Mouse (Mus musculus): Measurements from ENCODE around the gene Runx3. TPM values are rescaled to one million over a fixed set of nuclear protein-coding genes. Genes with fewer than 3 reads are reported as not detected.

Gene Runx3
- polyA plus RNA-seq, 1 experiment from 2014 or later: 0.17 TPM

DNA sequence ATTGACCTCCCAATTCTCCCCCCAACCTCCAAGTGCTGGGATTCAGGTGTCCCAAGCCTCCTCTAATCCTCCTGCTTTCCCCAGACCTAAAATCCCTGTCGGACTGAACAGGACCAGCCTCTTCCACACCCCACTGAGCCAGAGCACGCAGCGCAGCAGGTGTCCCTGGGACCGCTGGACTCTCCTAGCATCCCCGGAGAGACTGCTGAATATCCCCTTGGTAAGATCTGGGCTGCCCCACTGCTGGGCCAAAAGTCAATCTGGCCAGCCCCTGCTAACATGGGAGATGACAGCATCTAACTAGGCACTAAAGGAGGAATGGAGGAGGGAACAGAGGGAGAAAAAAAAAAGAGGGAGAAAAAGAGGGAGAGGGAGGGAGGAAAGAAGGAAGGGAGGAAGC is 84.8 kb downstream of the Runx3 start:
- no peak for ATAC-seq
- 36% methylated on average over 5 of the region's 5 CpGs for WGBS

GRCm38 (mm10) chr4:135205711-135206600 is 85.5 kb downstream of the Runx3 start:
- Histone ChIP-seq H3K9ac (ENCODE audit: low read depth, low read length) (no peak overlapping the region), H3K9me3 (ENCODE audit: control insufficient read depth) (0 out of 2 replicates have a peak, but pooled peaks cover 7% of the 10 kb centered on the region), H3K4me3 (ENCODE audit: low read depth, low read length) (peak overlapping the region; percentile 32), H3K27ac (ENCODE audit: low read depth, low read length) (no peak overlapping the region), H3K4me2 (replicated peaks; ENCODE audit: low read depth) (peak overlapping the region; percentile 81), H3K36me3 (ENCODE audit: control insufficient read depth, insufficient read depth) (no peaks in the 10 kb centered on the region), H3K4me1 (replicated peaks; ENCODE audit: control insufficient read depth, insufficient read depth, low read length) (0 out of 2 replicates have a peak, but pooled peaks cover 4% of the 10 kb centered on the region), H3K27me3 (replicated peaks; ENCODE audit: control insufficient read depth, insufficient read depth, low read length) (peaks cover 9% of the 10 kb centered on the region)
- ATAC-seq: peak; percentile 67
- 3% methylated on average over 47 of the region's 47 CpGs for WGBS
- peak; percentile 95 for TF ChIP-seq CTCF (IDR thresholded peaks at IDR 0.05; ENCODE audit: low read depth)

More for the DNA sequence above, 84.8 kb downstream of the Runx3 start:
- 0 out of 2 replicates have a peak, but pooled peaks cover 4% of the 10 kb centered on the region for H3K4me1 ChIP-seq (replicated peaks; ENCODE audit: control insufficient read depth, insufficient read depth, low read length)
- TF ChIP-seq CTCF (IDR thresholded peaks at IDR 0.05; ENCODE audit: low read depth): no peak
- H3K4me3 ChIP-seq (ENCODE audit: low read depth, low read length): no peak overlapping the region
- peaks cover 9% of the 10 kb centered on the region for H3K27me3 ChIP-seq (replicated peaks; ENCODE audit: control insufficient read depth, insufficient read depth, low read length)
- H3K4me2 ChIP-seq (replicated peaks; ENCODE audit: low read depth): no peak overlapping the region
- H3K9ac ChIP-seq (ENCODE audit: low read depth, low read length): no peak overlapping the region
- H3K36me3 ChIP-seq (ENCODE audit: control insufficient read depth, insufficient read depth): no peaks in the 10 kb centered on the region
- 0 out of 2 replicates have a peak, but pooled peaks cover 2% of the 10 kb centered on the region for H3K9me3 ChIP-seq (ENCODE audit: control insufficient read depth)
- no peak overlapping the region for H3K27ac ChIP-seq (ENCODE audit: low read depth, low read length)

- no peak overlapping the region for H3K4me2 ChIP-seq (replicated peaks; ENCODE audit: low read depth)
- no peak for ATAC-seq
- H3K9me3 ChIP-seq (ENCODE audit: control insufficient read depth): 0 out of 2 replicates have a peak, but pooled peaks cover 7% of the 10 kb centered on the region
- no peak overlapping the region for H3K4me3 ChIP-seq (ENCODE audit: low read depth, low read length)
- 71% methylated on average over 2 of the region's 2 CpGs for WGBS
- H3K27ac ChIP-seq (ENCODE audit: low read depth, low read length): no peak overlapping the region
- 0 out of 2 replicates have a peak, but pooled peaks cover 4% of the 10 kb centered on the region for H3K4me1 ChIP-seq (replicated peaks; ENCODE audit: control insufficient read depth, insufficient read depth, low read length)
- peaks cover 9% of the 10 kb centered on the region for H3K36me3 ChIP-seq (ENCODE audit: control insufficient read depth, insufficient read depth)
- TF ChIP-seq CTCF (IDR thresholded peaks at IDR 0.05; ENCODE audit: low read depth): peak; percentile 25; the same call in 1 of the 2 replicates
- peaks cover 6% of the 10 kb centered on the region for H3K27me3 ChIP-seq (replicated peaks; ENCODE audit: control insufficient read depth, insufficient read depth, low read length)
- H3K9ac ChIP-seq (ENCODE audit: low read depth, low read length): no peak overlapping the region
These were observed 89.4 kb downstream of the Runx3 start for GRCm38 (mm10) chr4:135209846-135210245.

GRCm38 (mm10) chr4:135219652-135220051 is 99.2 kb downstream of the Runx3 start:
- peak; percentile 91 for TF ChIP-seq CTCF (IDR thresholded peaks at IDR 0.05; ENCODE audit: low read depth)
- H3K27ac ChIP-seq (ENCODE audit: low read depth, low read length): no peak overlapping the region
- H3K4me3 ChIP-seq (ENCODE audit: low read depth, low read length): no peak overlapping the region
- peaks cover 64% of the 10 kb centered on the region for H3K36me3 ChIP-seq (ENCODE audit: control insufficient read depth, insufficient read depth)
- H3K9ac ChIP-seq (ENCODE audit: low read depth, low read length): no peak overlapping the region
- H3K9me3 ChIP-seq (ENCODE audit: control insufficient read depth): no peaks in the 10 kb centered on the region
- H3K27me3 ChIP-seq (replicated peaks; ENCODE audit: control insufficient read depth, insufficient read depth, low read length): no peaks in the 10 kb centered on the region
- ATAC-seq: no peak
- WGBS: 41% methylated on average over 4 of the region's 4 CpGs
- no peak overlapping the region for H3K4me2 ChIP-seq (replicated peaks; ENCODE audit: low read depth)
- no peaks in the 10 kb centered on the region for H3K4me1 ChIP-seq (replicated peaks; ENCODE audit: control insufficient read depth, insufficient read depth, low read length)

GRCm38 (mm10) chr4:135220641-135221040 is 100.2 kb downstream of the Runx3 start:
- no peak overlapping the region for H3K27ac ChIP-seq (ENCODE audit: low read depth, low read length)
- no peaks in the 10 kb centered on the region for H3K9me3 ChIP-seq (ENCODE audit: control insufficient read depth)
- H3K36me3 ChIP-seq (ENCODE audit: control insufficient read depth, insufficient read depth): peaks cover 62% of the 10 kb centered on the region
- H3K27me3 ChIP-seq (replicated peaks; ENCODE audit: control insufficient read depth, insufficient read depth, low read length): no peaks in the 10 kb centered on the region
- no peak overlapping the region for H3K4me2 ChIP-seq (replicated peaks; ENCODE audit: low read depth)
- H3K4me3 ChIP-seq (ENCODE audit: low read depth, low read length): no peak overlapping the region
- WGBS: 74% methylated on average over 3 of the region's 3 CpGs
- no peak for TF ChIP-seq CTCF (IDR thresholded peaks at IDR 0.05; ENCODE audit: low read depth)
- no peak overlapping the region for H3K9ac ChIP-seq (ENCODE audit: low read depth, low read length)
- H3K4me1 ChIP-seq (replicated peaks; ENCODE audit: control insufficient read depth, insufficient read depth, low read length): no peaks in the 10 kb centered on the region
- no peak for ATAC-seq

GRCm38 (mm10) chr4:135221632-135222407 is 101.4 kb downstream of the Runx3 start:
- H3K4me3 ChIP-seq (ENCODE audit: low read depth, low read length): no peak overlapping the region
- no peaks in the 10 kb centered on the region for H3K9me3 ChIP-seq (ENCODE audit: control insufficient read depth)
- H3K4me2 ChIP-seq (replicated peaks; ENCODE audit: low read depth): no peak overlapping the region
- WGBS: 71% methylated on average over 12 of the region's 12 CpGs
- no peaks in the 10 kb centered on the region for H3K4me1 ChIP-seq (replicated peaks; ENCODE audit: control insufficient read depth, insufficient read depth, low read length)
- no peaks in the 10 kb centered on the region for H3K27me3 ChIP-seq (replicated peaks; ENCODE audit: control insufficient read depth, insufficient read depth, low read length)
- no peak for ATAC-seq
- no peak overlapping the region for H3K27ac ChIP-seq (ENCODE audit: low read depth, low read length)
- no peak for TF ChIP-seq CTCF (IDR thresholded peaks at IDR 0.05; ENCODE audit: low read depth)
- H3K9ac ChIP-seq (ENCODE audit: low read depth, low read length): no peak overlapping the region
- peaks cover 58% of the 10 kb centered on the region for H3K36me3 ChIP-seq (ENCODE audit: control insufficient read depth, insufficient read depth)
